Mouse (Mus musculus) megakaryocyte progenitor cell, adult 5-6 weeks (primary cell): ENCODE results near the gene Pigp. TPM values are rescaled to one million over a fixed set of nuclear protein-coding genes. Genes with fewer than 3 reads are reported as not detected.

Experiments used
- ATAC-seq: replicated peaks from 2 replicates; pipeline ENCODE4 v1.8.0; 2016; ENCODE audit warnings: mild to moderate bottlenecking, moderate TSS enrichment, inconsistent platforms; ENCODE audit not compliant: poor library complexity
- total RNA-seq, 2 experiments: library from RNA; stranded (forward) in 1 of 2; stranded (reverse) in 1 of 2; fragments of 157-497, 149-512 nt in 1 of 2; fragments of 200-1000 nt in 1 of 2; gene quantifications; 2 replicates each; pipeline versions ENCODE4 v1.2.3 to v1.2.4; 2015 to 2017

Gene Pigp
- 32.7 and 51.4 TPM in 2 replicates for total RNA-seq (2015)
- 9.1 and 18.1 TPM in 2 replicates for total RNA-seq (2017)

DNA sequence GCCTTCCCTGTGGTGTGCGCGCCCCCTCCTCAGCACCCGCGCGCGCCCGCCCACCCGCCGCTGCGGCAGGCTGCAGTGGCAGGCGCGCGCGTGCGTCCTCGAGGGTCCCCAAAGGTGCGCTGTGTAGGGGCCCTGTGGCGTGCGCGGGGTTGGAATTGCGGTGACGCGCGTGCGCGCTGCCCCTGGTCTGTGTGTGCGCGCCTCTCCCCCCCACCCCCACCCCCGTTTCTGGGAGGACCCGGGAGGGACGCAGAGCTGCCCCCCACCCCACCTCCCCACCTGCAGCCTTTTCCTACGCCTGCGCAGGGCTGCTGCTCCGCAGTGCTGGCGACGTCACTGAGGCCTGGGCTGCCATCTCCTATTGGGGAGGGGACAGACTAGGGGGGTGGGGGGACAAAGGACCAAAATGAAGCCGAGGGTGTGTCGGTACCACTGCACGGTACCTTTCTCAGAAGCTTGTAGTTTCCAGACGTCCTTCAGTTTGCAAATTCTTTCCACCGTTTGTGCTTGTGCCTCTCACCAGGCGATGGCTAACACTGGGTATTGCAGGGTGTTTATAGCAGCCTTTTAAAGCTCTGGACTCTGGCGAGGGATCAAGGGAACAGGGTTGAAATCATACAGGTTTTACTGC lies at the start of gene Pigp:
Gene Pigp, minus strand, starts transcription at position 542 of the 631 bp plus-strand sequence.
- peak; percentile 51 for ATAC-seq

DNA sequence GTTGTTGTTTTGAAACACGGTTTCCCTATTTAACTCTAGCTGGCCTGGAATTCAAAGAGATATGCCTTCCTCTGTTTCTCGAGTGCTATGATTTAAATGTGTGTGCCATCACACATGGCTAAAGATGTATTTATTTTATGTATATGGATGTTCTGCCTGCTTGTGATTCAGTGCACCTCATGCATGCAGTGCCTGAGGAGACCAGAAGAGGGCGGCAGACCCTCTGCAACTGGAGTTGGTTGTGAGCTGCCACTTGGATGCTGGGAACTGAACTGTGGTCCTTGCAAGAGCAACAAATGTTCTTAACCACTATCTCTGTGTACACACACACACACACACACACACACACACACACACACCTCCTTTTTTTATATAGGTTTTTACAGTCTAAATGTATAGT lies 48.9 kb upstream of the Pigp start:
- peak; percentile 60; the same call in 1 of the 2 replicates for ATAC-seq

DNA sequence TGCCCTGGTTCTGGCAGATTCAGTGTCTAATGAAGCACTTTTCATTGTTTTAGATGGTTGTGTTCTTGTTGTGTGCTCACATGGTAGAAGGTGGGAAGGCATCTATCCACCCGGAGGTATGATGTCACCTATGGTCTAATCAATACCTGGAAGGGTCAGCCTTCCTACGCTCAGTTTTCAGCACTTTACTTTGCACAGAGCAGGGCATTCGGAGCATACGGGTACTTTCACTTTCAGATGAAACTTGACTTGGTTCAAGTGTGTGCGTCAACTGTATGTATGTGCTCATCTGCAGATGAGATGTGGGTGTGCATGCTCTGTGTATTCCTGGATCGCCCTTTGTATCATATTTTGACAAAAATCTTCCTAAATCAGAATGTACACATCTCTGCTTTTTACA lies 42.5 kb upstream of the Pigp start:
- no peak for ATAC-seq

DNA sequence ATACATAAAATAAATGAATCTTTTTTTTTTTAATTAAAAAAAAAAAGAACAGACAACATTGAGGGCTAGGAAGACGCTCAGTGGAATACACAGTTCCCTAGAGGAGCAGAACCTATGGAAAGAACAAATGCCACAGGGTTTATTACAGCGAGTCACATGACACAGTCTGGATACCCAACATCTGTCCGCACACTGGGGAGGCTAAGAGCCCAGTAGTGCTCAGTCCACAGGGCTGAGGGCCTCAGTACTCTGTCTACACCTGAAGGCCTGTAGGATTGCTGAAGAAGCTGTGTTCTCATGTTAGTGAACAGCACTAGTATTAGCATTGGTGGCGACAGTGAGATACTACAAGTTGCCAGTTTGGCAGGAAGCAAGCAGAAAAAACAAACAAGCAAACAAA lies 41.1 kb upstream of the Pigp start:
- ATAC-seq, result no peak

DNA sequence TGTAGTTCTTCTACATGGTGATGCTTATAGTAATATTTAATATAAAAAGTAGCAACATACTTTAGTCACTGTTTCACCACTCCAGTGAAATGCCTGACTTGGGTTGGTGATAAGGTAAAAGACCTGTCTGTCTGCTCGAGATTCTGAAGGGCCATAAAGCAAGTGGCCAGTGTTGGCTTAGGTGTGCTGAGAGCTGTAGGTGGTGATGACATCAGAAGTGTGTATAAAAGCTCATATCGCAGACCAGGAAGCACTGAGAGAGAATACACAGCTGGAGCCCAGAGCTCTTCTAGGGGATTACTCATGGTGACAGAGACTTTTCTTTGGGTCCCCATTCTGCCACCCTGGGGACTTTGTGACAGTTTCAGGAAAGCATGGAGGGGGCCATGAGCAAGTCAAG lies 40.6 kb upstream of the Pigp start:
- ATAC-seq, result no peak

DNA sequence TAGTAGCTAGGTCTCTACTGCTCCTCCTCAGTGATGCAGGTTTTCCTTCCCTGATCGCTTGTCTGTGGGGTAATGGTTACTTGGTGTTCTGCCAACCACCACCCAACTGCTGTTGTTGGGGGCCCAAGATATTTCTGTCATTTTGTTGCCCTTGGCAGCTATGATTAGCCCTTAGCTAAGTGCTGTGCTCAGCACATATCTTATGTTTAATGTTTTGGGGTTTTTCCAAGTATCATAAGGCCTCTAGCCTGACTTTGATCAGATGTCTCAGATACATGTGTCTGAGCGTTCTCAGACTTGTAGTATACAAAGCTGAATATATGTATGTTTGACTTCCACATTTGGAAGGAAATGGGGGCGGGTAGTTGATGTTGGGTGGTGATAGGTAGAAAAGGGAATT lies 39.6 kb upstream of the Pigp start:
- ATAC-seq, result peak; percentile 93

DNA sequence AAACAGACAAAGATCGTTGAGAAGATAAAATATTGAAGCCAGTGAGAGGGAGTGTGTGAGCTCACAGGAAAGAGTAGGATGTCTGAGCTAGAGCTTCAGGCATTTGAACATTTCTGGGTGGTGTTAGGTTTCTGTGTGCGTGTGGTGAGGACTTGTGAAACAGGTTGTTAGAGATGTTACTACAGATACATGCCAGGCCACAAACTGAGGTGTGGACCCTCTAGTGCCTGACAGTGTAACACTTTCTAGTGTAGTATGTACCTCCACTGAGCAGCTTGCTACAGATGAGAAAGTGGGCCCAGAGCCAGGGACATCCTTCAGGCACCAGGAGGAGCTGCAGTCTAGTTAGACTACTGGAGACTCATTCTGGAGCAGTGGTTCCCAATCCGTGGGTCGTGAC lies 30.5 kb upstream of the Pigp start:
- ATAC-seq, result 0 out of 2 replicates have a peak, but pooled peaks have one; percentile 23

DNA sequence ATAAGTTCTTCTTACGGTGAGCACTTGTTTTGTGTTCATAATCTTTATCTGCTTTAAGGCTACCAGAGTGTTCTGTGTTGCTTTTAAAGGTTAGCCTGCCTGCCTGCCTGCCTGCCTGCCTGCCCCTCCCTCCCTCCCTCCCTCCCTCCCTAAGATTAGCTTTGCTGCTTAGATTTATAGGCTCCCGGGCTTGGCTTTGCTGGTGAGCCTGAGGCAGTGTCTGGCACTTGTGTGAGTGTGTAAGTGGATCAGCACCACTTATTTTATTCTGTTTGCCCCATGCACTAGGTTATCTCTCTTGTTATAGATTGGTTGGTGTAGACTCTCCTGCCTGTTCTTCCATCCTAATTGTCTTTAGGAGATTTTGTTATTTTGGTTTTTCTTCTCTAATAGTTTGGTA lies 30.0 kb upstream of the Pigp start:
- no peak for ATAC-seq

DNA sequence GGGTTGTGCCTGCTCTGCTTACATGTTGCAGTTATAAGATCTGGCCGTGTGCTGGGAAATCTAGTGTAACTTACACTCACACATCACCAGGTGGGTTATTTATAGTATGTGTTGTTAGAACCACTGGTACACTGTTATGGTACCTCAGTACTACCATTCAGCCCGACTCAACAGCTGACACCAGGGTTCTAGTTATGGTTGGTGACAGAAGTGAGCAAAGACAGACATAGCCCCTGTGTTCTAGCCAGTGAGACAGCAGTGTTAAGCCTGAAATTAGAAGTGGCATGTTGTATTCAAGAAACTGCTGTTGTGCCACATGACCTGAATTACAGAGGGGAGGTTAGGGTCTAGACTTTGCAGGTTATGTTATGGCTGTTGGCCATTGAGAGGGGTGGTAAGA lies 27.5 kb upstream of the Pigp start:
- no peak for ATAC-seq

DNA sequence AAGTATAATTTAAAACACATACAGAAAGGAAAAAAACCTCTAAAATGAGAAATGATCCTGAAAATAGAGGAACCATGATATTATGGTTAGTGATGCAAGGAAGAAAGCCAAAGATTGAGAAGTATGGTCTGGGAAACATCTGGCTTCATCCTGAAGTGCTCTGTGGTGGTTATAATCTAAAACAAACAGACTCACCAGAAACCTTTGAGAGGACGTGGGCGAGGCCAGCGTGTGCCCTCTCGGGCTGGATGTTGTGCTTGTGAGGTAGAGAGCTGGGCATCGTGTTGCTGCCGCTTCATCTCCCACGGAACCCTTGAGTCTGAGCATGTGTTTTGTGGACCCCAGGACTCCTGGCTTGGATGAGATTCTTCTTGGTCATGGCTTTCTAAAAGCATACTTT lies 25.0 kb upstream of the Pigp start:
- peak; percentile 92 for ATAC-seq

DNA sequence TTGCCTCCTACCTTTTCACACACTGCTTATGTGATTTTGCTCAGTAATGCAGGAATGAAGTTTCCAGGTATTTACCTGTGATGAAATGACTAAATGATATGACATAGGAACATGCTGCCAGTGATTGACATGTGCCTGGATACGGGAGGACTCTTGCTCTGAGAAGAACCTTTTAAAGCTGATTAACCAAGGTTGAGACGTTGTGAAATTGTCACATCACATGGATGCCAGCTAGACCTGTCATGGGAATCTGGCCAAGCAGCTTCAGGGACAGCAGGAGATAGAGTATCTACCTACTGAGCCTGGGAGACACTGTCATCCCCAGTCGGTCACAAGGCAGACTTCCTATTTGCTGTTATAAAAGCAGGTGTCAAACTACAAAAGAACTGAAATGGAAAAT lies 23.4 kb upstream of the Pigp start:
- ATAC-seq, result no peak

DNA sequence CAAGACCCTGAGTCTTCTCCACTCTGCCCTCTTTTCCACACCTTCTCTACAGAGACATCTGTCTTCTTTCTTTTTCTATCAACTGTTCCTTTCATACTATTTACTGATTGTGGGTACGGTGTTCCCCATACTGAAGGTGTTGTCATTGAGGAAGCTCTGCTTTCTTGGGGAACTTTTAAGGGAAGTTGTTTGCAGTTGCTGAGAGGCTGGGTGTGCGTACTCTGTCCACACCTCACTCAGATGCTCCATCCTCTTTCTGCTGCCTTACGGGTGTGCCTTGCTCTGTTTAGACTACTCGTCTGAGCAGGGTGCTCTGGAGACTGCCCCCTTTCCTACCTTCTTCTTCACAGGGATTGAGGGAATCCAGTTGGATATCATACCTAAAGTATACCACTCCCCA lies 20.7 kb upstream of the Pigp start:
- ATAC-seq, result peak; percentile 49

DNA sequence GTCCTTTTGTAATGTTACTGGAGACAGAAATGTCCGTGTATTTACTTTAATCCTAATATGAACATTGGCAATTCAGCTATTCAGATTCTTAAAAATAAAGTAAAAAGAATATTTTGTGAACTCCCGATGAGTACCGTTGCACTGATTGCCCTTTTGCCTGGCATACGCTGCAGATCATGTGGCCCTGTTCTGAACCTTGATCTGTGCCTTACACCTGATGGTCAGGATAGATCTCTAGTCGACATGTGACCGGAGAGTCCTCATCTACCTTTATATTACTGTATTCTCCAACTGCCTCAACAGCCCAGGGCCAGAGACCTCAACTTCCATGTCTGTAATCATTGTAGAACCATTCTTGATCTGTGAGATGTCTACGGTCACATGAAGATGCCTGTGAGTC lies 16.0 kb upstream of the Pigp start:
- no peak for ATAC-seq

DNA sequence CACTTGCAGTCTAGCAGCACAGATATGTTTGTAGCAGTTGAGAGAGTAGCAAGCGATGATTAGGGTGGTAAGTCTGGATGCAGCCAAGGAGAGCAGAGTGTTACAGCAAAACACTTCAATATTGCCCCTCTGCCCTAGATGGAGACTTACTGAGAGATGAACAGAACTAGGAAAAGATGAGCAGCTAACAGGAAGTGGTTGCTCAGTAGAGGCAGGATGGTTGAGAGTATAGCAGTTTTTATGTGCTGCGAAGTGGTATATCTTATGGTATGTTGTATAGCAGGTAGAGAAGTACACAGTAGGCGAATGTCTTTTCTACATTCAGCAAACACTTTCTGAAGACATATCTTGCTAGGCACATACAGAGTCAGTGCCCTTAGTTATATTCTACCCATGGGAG lies 11.6 kb upstream of the Pigp start:
- ATAC-seq, result no peak

DNA sequence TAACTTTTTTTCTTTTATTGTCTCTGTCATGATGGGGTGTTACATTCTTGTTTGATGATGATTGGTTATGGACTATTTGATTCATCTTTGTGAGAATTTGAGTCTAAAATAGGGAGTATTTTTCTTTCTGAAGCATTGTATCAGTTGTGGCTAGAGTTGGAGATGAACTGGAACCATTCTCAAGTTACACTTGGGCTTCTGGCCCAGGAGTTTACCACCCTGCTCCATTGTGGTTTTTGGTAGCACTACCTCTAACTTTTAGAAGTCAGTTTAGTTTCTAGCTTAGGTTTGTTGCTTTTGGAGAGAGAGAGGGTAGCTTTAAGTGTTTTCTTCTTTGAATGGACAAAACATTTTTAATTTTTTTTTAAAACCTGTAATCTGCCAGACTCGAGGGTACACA lies 7.7 kb upstream of the Pigp start:
- ATAC-seq, result no peak

DNA sequence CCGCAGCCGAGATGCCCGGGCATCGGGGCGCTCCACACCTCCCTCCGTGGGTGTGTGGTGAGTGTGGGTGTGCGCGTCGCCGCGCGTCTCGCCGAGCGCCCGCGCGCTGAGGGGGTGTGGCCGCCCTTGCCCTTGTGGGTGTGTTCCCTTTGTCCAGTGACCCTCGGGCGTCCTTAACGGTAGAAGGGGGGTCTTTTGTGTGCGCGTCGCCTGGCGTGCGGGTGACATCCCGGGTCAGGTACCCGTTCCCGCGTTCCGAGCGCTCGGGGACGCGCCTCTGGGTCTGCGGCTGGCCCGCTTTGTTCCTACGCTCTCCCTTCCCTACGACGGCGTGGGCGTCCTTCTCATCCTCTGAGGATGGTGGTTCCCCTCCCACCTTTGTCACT lies 734 bp downstream of the Pigp start:
- ATAC-seq, result peak; percentile 49

DNA sequence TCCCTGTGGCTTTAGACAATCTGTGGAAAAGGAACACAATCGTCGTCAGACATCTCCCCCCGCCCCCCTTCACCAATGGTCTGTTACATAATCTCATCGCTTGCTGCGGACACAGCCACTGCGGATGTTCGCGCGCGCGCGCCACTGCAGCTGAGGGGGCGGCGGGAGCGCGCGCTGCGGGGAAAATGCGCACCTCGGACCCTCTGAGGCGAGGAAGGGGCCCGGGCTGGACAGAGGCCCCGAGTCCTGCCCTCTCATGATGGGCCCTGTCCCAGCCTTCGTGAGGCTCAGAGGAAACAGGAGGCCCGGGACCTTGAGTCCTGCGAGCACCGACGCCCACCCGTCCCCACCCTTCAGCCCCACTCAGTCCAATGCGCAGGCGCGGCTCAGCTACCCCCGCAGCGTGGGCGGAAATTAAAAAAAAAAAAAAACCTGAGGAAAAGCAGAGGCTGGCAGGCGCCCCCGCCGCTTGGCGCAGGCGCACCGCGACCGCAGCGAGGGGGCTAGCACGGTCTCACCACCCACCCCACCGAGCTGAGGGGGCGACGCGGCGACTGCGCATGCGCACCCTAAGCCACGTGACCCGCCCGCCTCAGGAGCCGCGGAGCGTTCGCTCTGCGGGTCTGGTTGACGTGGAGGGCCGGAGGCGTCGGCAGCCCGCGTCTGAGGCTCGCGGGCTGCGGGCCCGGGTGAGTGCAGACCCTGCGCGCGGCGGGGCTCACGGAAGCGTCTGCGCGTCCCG lies 1.3 kb downstream of the Pigp start, which contains the start of gene Ttc3:
Gene Ttc3, plus strand, starts transcription at position 446 of the 742 bp plus-strand sequence.
- peak; percentile 66 for ATAC-seq

DNA sequence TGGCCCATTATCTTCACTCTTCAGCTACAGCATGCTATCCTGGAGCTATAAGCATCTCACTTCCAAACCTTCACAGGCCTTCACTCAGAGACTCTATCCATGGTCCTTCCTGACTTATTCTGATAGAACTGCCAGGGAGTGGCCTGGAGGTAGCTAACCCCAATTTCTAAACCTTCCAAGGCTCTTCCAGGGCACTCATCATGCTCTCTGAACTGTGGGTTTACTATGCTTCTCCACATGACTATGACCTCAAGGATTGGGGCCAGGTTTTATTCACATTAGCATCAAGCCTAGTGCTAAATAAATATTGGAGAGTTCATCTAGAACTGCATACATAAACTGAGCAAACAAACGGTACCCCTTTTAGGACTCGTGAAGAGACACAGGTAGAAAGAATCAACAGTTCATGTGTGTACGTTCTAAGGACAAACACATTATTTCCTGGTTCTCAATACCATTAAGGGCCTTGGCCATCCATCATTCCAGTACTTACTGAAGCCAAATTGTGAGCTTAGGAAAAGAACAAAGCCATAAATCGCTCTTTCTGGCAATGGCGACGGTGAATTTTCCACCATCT lies 2.0 kb downstream of the Pigp start:
- ATAC-seq, result no peak

DNA sequence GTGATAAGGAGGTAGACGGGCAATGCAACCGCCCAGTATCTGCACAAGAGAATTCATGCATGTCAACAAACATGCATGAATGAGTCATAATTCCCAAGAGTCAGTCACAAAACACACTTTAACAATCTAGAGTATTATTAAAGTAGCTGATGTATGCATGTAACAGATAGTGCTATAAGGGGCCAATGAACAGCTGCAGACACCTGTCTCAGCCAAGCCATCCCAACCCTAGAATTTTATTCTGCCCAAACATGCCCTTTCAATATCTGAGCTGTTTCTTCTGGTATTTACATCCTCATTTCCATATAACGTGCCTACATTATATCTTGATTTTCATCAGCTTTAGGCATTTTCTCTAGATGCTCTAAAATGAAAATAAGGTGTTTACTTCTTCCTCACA lies 6.2 kb downstream of the Pigp start:
- no peak for ATAC-seq

DNA sequence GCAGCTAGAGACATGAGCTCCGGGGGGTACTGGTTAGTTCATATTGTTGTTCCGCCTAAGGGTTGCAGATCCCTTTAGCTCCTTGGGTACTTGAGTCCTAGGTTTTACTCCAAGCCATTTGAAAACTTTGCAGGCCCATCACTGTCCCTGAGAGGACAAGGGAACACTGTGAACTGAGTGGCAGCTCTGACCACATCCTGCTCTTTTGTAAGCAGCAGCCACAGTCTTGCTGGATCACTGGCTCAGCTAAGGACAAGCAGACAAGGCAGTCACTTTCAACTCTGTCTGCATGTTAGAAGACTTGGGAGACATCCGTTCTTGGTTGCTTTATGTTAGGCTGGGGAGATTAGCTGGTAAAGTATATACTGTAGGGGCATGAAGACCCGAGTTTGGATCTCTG lies 7.8 kb downstream of the Pigp start:
- peak; percentile 54 for ATAC-seq

DNA sequence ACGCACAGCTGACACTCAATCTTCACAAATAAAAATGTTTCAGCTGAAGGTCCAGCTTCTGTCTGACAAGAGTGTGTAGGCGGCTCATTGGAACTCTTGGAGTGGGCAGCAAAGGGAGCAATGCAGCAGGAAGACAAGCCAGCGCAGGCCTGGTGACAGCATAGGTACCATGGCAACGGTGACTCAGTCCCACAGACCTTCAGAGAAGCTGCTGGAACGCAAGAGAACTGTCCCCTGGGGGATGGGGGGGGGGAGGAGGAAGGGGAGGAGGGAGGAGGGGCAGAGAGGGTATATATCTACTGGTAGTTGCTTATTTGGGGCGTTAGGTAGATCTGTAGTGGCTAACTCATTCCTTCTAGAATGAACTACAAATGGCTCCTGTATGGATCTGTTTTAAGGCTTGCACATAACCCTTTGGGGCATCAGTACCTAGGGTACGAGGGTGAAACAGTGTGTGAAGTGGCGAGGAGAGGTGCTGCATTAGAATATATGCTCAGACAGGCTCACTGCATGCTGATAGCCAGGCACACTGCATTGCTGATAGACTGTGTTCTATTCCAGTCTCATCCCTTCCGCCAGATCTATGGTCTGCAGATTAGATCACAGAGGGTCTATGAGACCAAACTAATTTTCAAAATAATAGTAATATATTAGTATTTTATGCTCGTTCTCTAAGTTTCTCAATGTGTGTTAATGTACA lies 9.3 kb downstream of the Pigp start:
- ATAC-seq, result no peak
